Mouse (Mus musculus): Measurements from ENCODE around the gene Pdzd7. TPM values are rescaled to one million over a fixed set of nuclear protein-coding genes. Genes with fewer than 3 reads are reported as not detected.

The Pdzd7 gene
- polyA plus RNA-seq, 1 experiment from 2014 or later: not detected

DNA sequence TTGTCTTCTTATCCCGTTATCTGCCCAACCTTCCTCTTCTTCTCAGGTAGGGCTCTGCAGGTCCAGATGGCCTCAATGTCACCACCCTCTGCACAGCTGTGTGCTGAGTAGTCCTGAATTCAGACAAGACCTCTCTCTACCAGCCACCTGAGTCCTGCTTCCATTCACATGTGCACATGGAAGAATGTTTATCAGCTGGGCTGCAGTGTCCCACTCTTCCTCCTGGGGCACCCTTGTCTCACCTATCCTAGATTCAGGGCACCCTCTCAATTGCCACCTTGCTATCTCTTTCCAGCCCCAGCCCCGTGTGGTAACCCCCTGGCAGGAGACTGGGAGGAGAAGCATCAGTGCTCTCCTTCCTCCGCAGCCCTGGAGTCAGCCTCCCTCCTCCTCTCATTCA, 43.2 kb downstream of the Pdzd7 start:
- H3K4me3 ChIP-seq (ENCODE audit: inconsistent target): no peak overlapping the region
- no peak overlapping the region for H3K27ac ChIP-seq
- peaks cover 16% of the 10 kb centered on the region; the same call in 1 of the 2 replicates for H3K79me2 ChIP-seq (ENCODE audit: inconsistent target)
- WGBS (ENCODE audit: missing documents): 92% methylated on average over 1 of the region's 3 CpGs
- peaks cover 17% of the 10 kb centered on the region; the same call in 1 of the 2 replicates for H3K36me3 ChIP-seq (ENCODE audit: inconsistent target)

DNA sequence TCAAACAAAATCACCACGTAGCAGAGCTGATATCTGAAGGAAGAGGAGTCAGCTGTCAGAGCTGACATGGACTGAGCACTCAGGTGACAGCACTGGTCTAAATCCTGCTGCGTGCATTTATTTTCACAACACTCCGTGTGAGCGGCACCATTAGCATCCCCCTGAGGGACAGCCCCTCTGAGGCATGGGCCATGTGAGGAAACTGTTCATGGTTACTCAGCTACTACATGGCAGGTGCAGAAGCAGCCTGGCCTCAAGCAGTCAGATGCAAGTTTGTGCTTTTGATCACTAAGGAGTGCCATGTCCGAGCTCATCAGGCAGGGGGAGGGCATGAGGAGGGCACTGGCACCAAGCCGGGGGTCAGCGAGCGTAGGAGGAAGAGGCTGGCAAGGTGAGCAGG, 45.9 kb downstream of the Pdzd7 start:
- peaks cover 4% of the 10 kb centered on the region; the same call in 1 of the 2 replicates for H3K79me2 ChIP-seq (ENCODE audit: inconsistent target)
- 88% methylated on average over 8 of the region's 8 CpGs for WGBS (ENCODE audit: missing documents)
- no peak overlapping the region for H3K4me3 ChIP-seq (ENCODE audit: inconsistent target)
- H3K36me3 ChIP-seq (ENCODE audit: inconsistent target): peaks cover 12% of the 10 kb centered on the region; the same call in 1 of the 2 replicates
- no peak overlapping the region for H3K27ac ChIP-seq

DNA sequence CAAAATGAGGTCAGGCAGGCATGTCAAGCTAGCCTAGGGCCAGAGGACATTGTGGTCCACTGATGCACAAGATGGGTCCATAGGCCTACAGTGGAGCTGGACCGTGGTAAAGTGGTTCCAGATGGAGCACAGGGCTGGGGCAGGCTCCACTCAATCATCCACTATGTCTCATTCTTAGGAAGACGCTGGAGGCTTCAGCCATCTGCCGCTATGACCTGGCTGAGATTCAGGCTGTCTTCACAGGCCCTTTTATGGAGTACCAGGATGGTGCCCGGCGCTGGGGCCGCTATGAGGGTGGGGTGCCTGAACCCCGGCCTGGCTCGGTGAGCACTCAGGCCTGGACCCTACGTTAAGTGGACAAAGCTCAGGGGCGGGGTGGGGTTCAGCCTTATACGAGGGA, 47.7 kb downstream of the Pdzd7 start:
- Histone ChIP-seq H3K4me3 (ENCODE audit: inconsistent target) (no peak overlapping the region), H3K36me3 (ENCODE audit: inconsistent target) (no peaks in the 10 kb centered on the region), H3K27ac (no peak overlapping the region), H3K79me2 (ENCODE audit: inconsistent target) (no peaks in the 10 kb centered on the region)
- WGBS (ENCODE audit: missing documents): 90% methylated on average over 11 of the region's 11 CpGs

GRCm38 (mm10) chr19:44992712-44993111, 52.8 kb downstream of the Pdzd7 start:
- WGBS (ENCODE audit: missing documents): 67% methylated on average over 7 of the region's 7 CpGs
- no peak overlapping the region for H3K4me3 ChIP-seq (ENCODE audit: inconsistent target)
- no peaks in the 10 kb centered on the region for H3K36me3 ChIP-seq (ENCODE audit: inconsistent target)
- no peaks in the 10 kb centered on the region for H3K79me2 ChIP-seq (ENCODE audit: inconsistent target)
- H3K27ac ChIP-seq: no peak overlapping the region

DNA sequence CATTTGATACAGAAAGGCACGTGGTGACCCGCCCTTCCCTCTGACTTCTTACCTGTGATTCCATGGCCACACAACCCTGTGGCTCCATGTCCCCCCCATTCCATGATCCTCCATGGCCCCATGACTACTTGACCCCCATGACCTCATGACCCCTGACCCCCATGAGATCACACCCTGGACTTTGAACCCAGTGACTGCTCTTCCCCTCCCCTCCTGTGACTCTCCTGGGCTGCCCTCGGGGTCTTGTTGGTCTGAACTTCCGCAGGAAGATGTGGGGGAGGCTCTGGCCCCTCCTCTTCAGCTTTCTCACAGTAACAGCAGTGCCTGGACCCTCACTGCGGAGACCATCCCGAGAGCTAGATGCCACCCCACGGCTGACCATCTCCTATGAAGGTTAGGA, 53.3 kb downstream of the Pdzd7 start:
- H3K27ac ChIP-seq: no peak overlapping the region
- H3K4me3 ChIP-seq (ENCODE audit: inconsistent target): no peak overlapping the region
- H3K36me3 ChIP-seq (ENCODE audit: inconsistent target): no peaks in the 10 kb centered on the region
- H3K79me2 ChIP-seq (ENCODE audit: inconsistent target): no peaks in the 10 kb centered on the region
- WGBS (ENCODE audit: missing documents): 34% methylated on average over 7 of the region's 7 CpGs

DNA sequence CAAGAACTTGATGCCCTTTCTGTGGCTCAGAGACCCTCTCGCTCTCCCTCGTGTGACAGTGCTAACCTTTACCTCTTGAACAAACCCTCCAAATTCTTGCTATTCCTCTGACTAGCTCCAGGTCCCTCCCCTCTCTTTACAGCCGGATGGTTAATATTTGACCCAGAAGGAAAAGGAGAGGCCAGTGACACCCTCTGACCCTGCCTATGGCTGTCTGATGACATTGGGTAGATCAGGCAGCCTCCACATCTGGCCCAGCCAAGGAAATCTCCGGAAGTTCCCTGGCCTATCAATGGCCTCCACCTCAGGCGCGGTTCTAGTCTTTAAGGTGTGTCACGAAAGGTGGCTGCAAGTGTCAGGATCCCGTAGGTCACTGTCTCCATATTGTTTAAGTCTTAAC, 54.5 kb downstream of the Pdzd7 start:
- H3K79me2 ChIP-seq (ENCODE audit: inconsistent target): no peaks in the 10 kb centered on the region
- 94% methylated on average over 8 of the region's 8 CpGs for WGBS (ENCODE audit: missing documents)
- H3K36me3 ChIP-seq (ENCODE audit: inconsistent target): no peaks in the 10 kb centered on the region
- H3K4me3 ChIP-seq (ENCODE audit: inconsistent target): no peak overlapping the region
- H3K27ac ChIP-seq: no peak overlapping the region

DNA sequence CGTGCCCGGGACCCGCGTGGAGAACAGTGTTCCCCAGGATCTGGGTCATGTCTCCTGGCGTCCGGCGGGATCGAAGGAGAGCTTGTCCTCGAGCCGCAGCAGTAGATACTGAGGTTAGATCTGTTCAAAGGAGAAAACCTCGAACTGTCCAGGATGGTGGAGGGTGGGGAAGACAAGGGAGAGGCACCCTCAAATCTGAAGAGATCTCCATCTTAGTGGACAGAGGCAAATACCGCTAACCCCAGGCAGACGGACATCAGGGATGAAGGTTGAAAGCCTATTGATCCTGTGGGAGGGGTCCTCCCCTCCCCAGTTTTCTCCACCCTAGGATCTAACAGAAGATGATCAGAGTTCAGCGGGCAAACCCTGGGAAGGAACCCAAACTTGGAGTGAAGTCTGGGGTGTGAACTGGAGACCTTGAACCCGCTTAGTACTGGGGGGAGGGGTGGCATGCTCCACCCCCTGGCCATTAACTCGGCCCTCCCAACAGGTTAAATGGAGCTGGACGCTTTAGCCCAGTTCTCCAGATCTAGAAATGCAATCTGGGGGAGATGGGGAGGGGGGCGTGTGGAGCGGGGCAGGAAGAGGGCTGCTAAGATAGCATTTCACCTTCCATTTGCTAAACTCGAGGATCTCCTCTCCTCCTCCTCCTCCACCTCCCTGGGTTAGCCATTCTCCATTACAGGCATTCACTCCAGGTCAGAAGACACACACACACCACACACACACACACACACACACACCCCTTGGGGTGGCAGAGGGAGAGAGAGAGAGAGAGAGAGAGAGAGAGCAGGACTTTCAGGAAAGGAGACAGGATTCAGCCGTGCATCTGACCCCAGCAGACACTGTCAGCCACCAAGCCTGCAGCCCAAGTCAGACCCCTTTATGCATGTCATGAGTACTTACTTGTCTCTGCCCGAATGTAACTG, 55.7 kb downstream of the Pdzd7 start:
- Histone ChIP-seq H3K36me3 (ENCODE audit: inconsistent target) (no peaks in the 10 kb centered on the region), H3K79me2 (ENCODE audit: inconsistent target) (no peaks in the 10 kb centered on the region), H3K27ac (no peak overlapping the region), H3K4me3 (ENCODE audit: inconsistent target) (no peak overlapping the region)
- WGBS (ENCODE audit: missing documents): 43% methylated on average over 20 of the region's 22 CpGs

DNA sequence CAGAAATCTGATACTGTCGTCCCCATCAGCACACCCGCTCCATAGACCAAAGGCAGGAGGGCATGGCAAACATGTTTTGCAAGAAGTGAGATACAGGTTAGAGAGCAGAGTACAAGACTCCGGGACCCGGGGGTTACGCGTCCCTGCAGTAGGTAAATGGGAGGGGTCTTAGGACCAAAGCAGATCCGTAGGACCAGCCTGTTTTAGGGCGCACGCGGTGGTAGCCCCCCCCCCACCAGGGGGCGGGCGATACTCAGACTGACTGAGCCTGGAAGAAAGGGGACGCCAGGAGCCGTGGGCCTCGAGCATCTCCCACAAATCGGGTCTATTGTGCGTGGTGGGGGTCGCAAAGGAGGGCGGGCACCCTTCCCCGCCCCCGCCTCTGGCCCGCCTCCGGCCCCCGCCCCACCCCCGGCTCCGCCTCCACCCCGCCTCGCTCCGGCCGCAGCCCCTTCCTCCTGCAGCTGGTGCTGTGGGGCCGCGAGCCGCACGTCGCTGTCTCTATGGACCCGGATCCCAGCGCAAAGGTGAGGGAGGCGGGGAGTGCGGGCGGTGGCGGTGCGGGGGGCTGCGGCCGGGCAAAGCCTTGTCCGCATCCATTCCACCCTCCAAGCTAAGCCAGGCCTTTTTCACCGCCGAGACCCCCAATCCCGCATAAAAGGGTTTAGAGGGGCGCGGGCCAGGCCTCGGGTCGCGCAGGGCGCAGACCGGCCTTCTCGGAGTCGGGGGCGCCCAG, 56.5 kb downstream of the Pdzd7 start, which contains the start of gene Sema4g:
Gene Sema4g, plus strand, starts transcription at position 271 of the 736 bp plus-strand sequence.
- Histone ChIP-seq H3K4me3 (ENCODE audit: inconsistent target) (no peak within 1 kb of the TSS), H3K36me3 (ENCODE audit: inconsistent target) (no peaks in the 10 kb centered on the region), H3K27ac (no peak within 1 kb of the TSS), H3K79me2 (ENCODE audit: inconsistent target) (no peaks in the 10 kb centered on the region)
- WGBS (ENCODE audit: missing documents): 5% methylated on average over 45 of the region's 58 CpGs

GRCm38 (mm10) chr19:44988321-44988720, 57.2 kb downstream of the Pdzd7 start:
- Histone ChIP-seq H3K27ac (no peak overlapping the region), H3K79me2 (ENCODE audit: inconsistent target) (no peaks in the 10 kb centered on the region), H3K36me3 (ENCODE audit: inconsistent target) (no peaks in the 10 kb centered on the region), H3K4me3 (ENCODE audit: inconsistent target) (no peak overlapping the region)
- 61% methylated on average over 9 of the region's 9 CpGs for WGBS (ENCODE audit: missing documents)

DNA sequence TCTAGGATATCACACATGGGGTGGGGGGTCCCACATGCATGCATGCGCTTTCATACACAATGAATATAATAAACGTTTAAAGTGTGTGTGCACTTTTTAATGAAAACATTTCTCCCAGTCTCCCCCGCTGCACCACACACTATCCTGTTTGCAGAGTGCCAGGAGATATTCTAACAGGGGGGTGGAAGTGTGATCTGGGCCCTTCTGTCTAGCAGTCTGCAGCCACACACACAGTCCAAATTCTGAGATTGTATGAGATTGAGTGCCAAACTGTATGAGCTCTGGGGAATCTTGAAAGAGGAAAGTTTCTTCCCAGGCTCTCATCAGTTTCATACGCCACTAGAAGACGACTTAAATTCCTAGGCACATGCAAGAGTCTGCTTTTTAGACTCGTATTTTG, 57.7 kb downstream of the Pdzd7 start:
- H3K4me3 ChIP-seq (ENCODE audit: inconsistent target): no peak overlapping the region
- no peaks in the 10 kb centered on the region for H3K36me3 ChIP-seq (ENCODE audit: inconsistent target)
- H3K79me2 ChIP-seq (ENCODE audit: inconsistent target): no peaks in the 10 kb centered on the region
- H3K27ac ChIP-seq: no peak overlapping the region
- 75% methylated on average over 6 of the region's 6 CpGs for WGBS (ENCODE audit: missing documents)

DNA sequence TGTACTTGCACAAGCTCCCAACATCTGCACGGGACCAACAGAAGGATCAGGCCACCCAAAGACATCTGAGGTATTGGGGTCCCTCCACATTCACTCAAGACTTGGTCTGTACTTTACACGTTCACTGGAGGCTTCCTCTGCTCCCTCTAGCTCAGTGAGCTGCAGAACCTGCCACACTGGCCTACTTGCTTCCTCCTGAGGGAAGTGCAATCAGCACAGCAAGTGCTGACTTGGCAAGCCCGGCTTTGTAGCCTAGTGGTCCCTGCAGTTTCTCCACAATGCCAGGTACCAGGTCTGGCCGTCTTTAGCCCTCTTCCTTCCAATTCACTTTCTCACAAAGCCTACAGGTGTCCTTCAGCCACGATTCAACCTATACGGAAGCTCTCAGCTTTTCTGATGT, 58.5 kb downstream of the Pdzd7 start:
- Histone ChIP-seq H3K79me2 (ENCODE audit: inconsistent target) (no peaks in the 10 kb centered on the region), H3K36me3 (ENCODE audit: inconsistent target) (no peaks in the 10 kb centered on the region), H3K4me3 (ENCODE audit: inconsistent target) (no peak overlapping the region), H3K27ac (no peak overlapping the region)
- 75% methylated on average over 6 of the region's 6 CpGs for WGBS (ENCODE audit: missing documents)

GRCm38 (mm10) chr19:44985159-44985988, 60.1 kb downstream of the Pdzd7 start:
- Histone ChIP-seq H3K4me3 (ENCODE audit: inconsistent target) (no peak overlapping the region), H3K79me2 (ENCODE audit: inconsistent target) (no peaks in the 10 kb centered on the region), H3K36me3 (ENCODE audit: inconsistent target) (peaks cover 5% of the 10 kb centered on the region; the same call in 1 of the 2 replicates), H3K27ac (no peak overlapping the region)
- 72% methylated on average over 5 of the region's 5 CpGs for WGBS (ENCODE audit: missing documents)

DNA sequence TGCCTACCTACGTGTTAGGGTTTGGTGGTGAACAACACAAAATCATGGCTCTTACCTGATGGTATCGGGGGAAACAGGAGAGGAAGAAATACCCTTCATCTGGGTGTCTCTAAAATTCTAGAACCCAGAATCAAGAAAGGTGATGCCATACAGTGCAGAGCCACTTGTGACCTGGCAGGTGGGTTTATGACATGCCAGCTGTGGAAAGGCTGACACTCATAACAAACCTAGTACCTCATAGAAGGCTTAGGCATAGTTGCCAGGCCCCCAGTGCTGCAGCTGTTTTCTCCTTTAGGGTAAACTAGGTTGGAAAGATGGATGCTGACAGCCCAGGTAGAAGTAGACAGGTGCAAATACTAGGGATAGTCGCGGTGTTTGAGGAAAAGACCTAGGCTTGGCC, 61.1 kb downstream of the Pdzd7 start:
- no peaks in the 10 kb centered on the region for H3K79me2 ChIP-seq (ENCODE audit: inconsistent target)
- H3K36me3 ChIP-seq (ENCODE audit: inconsistent target): peaks cover 9% of the 10 kb centered on the region; the same call in 1 of the 2 replicates
- no peak overlapping the region for H3K27ac ChIP-seq
- H3K4me3 ChIP-seq (ENCODE audit: inconsistent target): no peak overlapping the region
- WGBS (ENCODE audit: missing documents): 94% methylated on average over 4 of the region's 4 CpGs

- no peak overlapping the region for H3K27ac ChIP-seq
- peaks cover 20% of the 10 kb centered on the region for H3K36me3 ChIP-seq (ENCODE audit: inconsistent target)
- WGBS (ENCODE audit: missing documents): 96% methylated on average over 6 of the region's 6 CpGs
- H3K4me3 ChIP-seq (ENCODE audit: inconsistent target): no peak overlapping the region
- H3K79me2 ChIP-seq (ENCODE audit: inconsistent target): no peaks in the 10 kb centered on the region
These were observed 62.2 kb downstream of the Pdzd7 start for GRCm38 (mm10) chr19:44983366-44983765.

All from macrophage (primary cell).